Mouse (Mus musculus): ENCODE measurements at regions not wholly inside any gene's neighbourhood (a gene's known extent, or its start where the extent isn't known, plus 50 kb on each side); places are given as distances from the start of the nearest gene placed in this dataset.
"Not testable (repeated sequence)": the region's sequence is repeated elsewhere in the genome, so short reads cannot be mapped to it uniquely, and the experiment has no call there.

- H3K9ac ChIP-seq (ENCODE audit: insufficient read depth, low read depth); H3K27me3 ChIP-seq (replicated peaks); H3K27ac ChIP-seq (ENCODE audit: insufficient read depth, low read depth); dilution Hi-C loops (cut with MboI; ENCODE audit: extremely low pct_ligation_motif_present, extremely low pct_unique_long_range_greater_than_20kb, low sequenced_read_pairs); H3K79me2 ChIP-seq (replicated peaks; ENCODE audit: control insufficient read depth, extremely low read depth, insufficient read depth, poor library complexity, severe bottlenecking); DNase-seq (ENCODE audit: extremely low read depth); in situ Hi-C loops (cut with MboI; ENCODE audit: low pct_ligation_motif_present, low pct_unique_long_range_greater_than_20kb, low sequenced_read_pairs); H3K4me3 ChIP-seq (replicated peaks in 1 of 3; ENCODE audit: low read depth in 2 of 3, low read length in 2 of 3, poor library complexity in 1 of 3); H3K4me2 ChIP-seq (ENCODE audit: insufficient read depth, low read depth, poor library complexity, severe bottlenecking); H3K36me3 ChIP-seq (replicated peaks in 1 of 2; ENCODE audit: control insufficient read depth in 1 of 2, insufficient read depth in 1 of 2, low read length in 1 of 2); H3K9me3 ChIP-seq (replicated peaks; ENCODE audit: low read length); H3K4me1 ChIP-seq (ENCODE audit: control insufficient read depth in 1 of 2, insufficient read depth in 2 of 2): not testable (repeated sequence)
These were observed 139.7 kb downstream of the Tex13c3 start for GRCm38 (mm10) chrX:19341231-19342007.

- H3K79me2 ChIP-seq (replicated peaks; ENCODE audit: control insufficient read depth, extremely low read depth, insufficient read depth, poor library complexity, severe bottlenecking) = no peaks in the 10 kb centered on the region
- dilution Hi-C loops (cut with MboI; ENCODE audit: extremely low pct_ligation_motif_present, extremely low pct_unique_long_range_greater_than_20kb, low sequenced_read_pairs) (no loop called here), in situ Hi-C loops (cut with MboI; ENCODE audit: low pct_ligation_motif_present, low pct_unique_long_range_greater_than_20kb, low sequenced_read_pairs) (no loop called here)
- H3K36me3 ChIP-seq (replicated peaks in 1 of 2; ENCODE audit: control insufficient read depth in 1 of 2, insufficient read depth in 1 of 2, low read length in 1 of 2) = no peaks in the 10 kb centered on the region
- H3K27ac ChIP-seq (ENCODE audit: insufficient read depth, low read depth) = no peak overlapping the region
- TF ChIP-seq MAX (IDR thresholded peaks at IDR 0.05; ENCODE audit: low read length) = no peak
- no peak for TF ChIP-seq JUND (conservative IDR thresholded peaks at IDR 0.05; ENCODE audit: low read depth, low read length)
- TF ChIP-seq ZKSCAN1 (IDR thresholded peaks at IDR 0.05; ENCODE audit: borderline replicate concordance, low read depth, low read length) = no peak
- no peak for TF ChIP-seq TBP (conservative IDR thresholded peaks at IDR 0.05; ENCODE audit: low read depth, low read length)
- TF ChIP-seq ZMIZ1 (IDR thresholded peaks at IDR 0.05; ENCODE audit: low read depth, low read length) = no peak
- no peak for TF ChIP-seq CHD2 (IDR thresholded peaks at IDR 0.05; ENCODE audit: low read length)
- no peak for TF ChIP-seq NELFE (IDR thresholded peaks at IDR 0.05; ENCODE audit: low read depth, low read length)
- no peak for TF ChIP-seq MYC (IDR thresholded peaks at IDR 0.05; ENCODE audit: low read depth, low read length)
- H3K4me3 ChIP-seq (replicated peaks in 1 of 3; ENCODE audit: low read depth in 2 of 3, low read length in 2 of 3, poor library complexity in 1 of 3) = no peak overlapping the region
- DNase-seq (ENCODE audit: extremely low read depth) = no peak
- no peaks in the 10 kb centered on the region for H3K9me3 ChIP-seq (replicated peaks; ENCODE audit: low read length)
- no peaks in the 10 kb centered on the region for H3K4me1 ChIP-seq (ENCODE audit: control insufficient read depth in 1 of 2, insufficient read depth in 2 of 2)
- H3K9ac ChIP-seq (ENCODE audit: insufficient read depth, low read depth) = no peak overlapping the region
- no peak overlapping the region for H3K4me2 ChIP-seq (ENCODE audit: insufficient read depth, low read depth, poor library complexity, severe bottlenecking)
- H3K27me3 ChIP-seq (replicated peaks) = no peaks in the 10 kb centered on the region
These were observed 167.8 kb downstream of the Tex13c3 start for GRCm38 (mm10) chrX:19313286-19313685.

GRCm38 (mm10) chrX:19311809-19312559 is 169.1 kb downstream of the Tex13c3 start:
- no peak overlapping the region for H3K9ac ChIP-seq (ENCODE audit: insufficient read depth, low read depth)
- no peak overlapping the region for H3K27ac ChIP-seq (ENCODE audit: insufficient read depth, low read depth)
- H3K36me3 ChIP-seq (replicated peaks in 1 of 2; ENCODE audit: control insufficient read depth in 1 of 2, insufficient read depth in 1 of 2, low read length in 1 of 2) = no peaks in the 10 kb centered on the region
- in situ Hi-C loops (cut with MboI; ENCODE audit: low pct_ligation_motif_present, low pct_unique_long_range_greater_than_20kb, low sequenced_read_pairs) = no loop called here
- no peaks in the 10 kb centered on the region for H3K9me3 ChIP-seq (replicated peaks; ENCODE audit: low read length)
- no peaks in the 10 kb centered on the region for H3K27me3 ChIP-seq (replicated peaks)
- TF ChIP-seq USF1 (IDR thresholded peaks at IDR 0.05; ENCODE audit: low read depth, low read length) (no peak), SMC3 (IDR thresholded peaks at IDR 0.05; ENCODE audit: low read depth, low read length) (no peak), EP300 (IDR thresholded peaks at IDR 0.05; ENCODE audit: low read length) (no peak), MAFK (IDR thresholded peaks at IDR 0.05; ENCODE audit: insufficient replicate concordance, low read length) (no peak), NELFE (IDR thresholded peaks at IDR 0.05; ENCODE audit: low read depth, low read length) (no peak), CTCF (conservative IDR thresholded peaks at IDR 0.05 in 1 of 2, IDR thresholded peaks at IDR 0.05 in 1 of 2; ENCODE audit: low read depth in 2 of 2, low read length in 2 of 2) (no peak), ZKSCAN1 (IDR thresholded peaks at IDR 0.05; ENCODE audit: borderline replicate concordance, low read depth, low read length) (no peak), POLR2AphosphoS2 (IDR thresholded peaks at IDR 0.05; ENCODE audit: low read depth, low read length) (no peak), RAD21 (IDR thresholded peaks at IDR 0.05; ENCODE audit: low read depth, low read length) (no peak), JUN (IDR thresholded peaks at IDR 0.05; ENCODE audit: insufficient read depth, low read depth, low read length) (no peak), JUND (conservative IDR thresholded peaks at IDR 0.05; ENCODE audit: low read depth, low read length) (no peak), GABPA (IDR thresholded peaks at IDR 0.05; ENCODE audit: insufficient replicate concordance, low read depth, low read length) (no peak), KAT2A (IDR thresholded peaks at IDR 0.05; ENCODE audit: insufficient replicate concordance, low read length) (no peak)
- no peak for DNase-seq (ENCODE audit: extremely low read depth)
- no peaks in the 10 kb centered on the region for H3K79me2 ChIP-seq (replicated peaks; ENCODE audit: control insufficient read depth, extremely low read depth, insufficient read depth, poor library complexity, severe bottlenecking)
- no peak overlapping the region for H3K4me3 ChIP-seq (replicated peaks in 1 of 3; ENCODE audit: low read depth in 2 of 3, low read length in 2 of 3, poor library complexity in 1 of 3)
- no peak overlapping the region for H3K4me2 ChIP-seq (ENCODE audit: insufficient read depth, low read depth, poor library complexity, severe bottlenecking)
- dilution Hi-C loops (cut with MboI; ENCODE audit: extremely low pct_ligation_motif_present, extremely low pct_unique_long_range_greater_than_20kb, low sequenced_read_pairs) = no loop called here
- H3K4me1 ChIP-seq (ENCODE audit: control insufficient read depth in 1 of 2, insufficient read depth in 2 of 2) = no peaks in the 10 kb centered on the region
